Mouse (Mus musculus) lung, embryonic 16.5 days (tissue): ENCODE measurements around the gene Gadd45g. TPM values are rescaled to one million over a fixed set of nuclear protein-coding genes. Genes with fewer than 3 reads are reported as not detected.

Experiments
- ATAC-seq: fragments of 200-750 bp; cut with Nextera tagmentation; 2 replicates; pipeline ENCODE4 v1.8.0; 2017; ENCODE audit warnings: low read depth, mild to moderate bottlenecking, moderate library complexity
- H3K27ac ChIP-seq: fragments of 300-500 bp; sonication (generic); 2 replicates; pipeline ENCODE4 v1.5.1; 2014; ENCODE audit warnings: mild to moderate bottlenecking, control low read depth, low read length
- H3K27me3 ChIP-seq: fragments of 300-500 bp; sonication (generic); 2 replicates; pipeline ENCODE4 v1.6.1; 2014; ENCODE audit warnings: low read depth, low read length, mixed read lengths; ENCODE audit not compliant: control insufficient read depth, insufficient read depth
- H3K36me3 ChIP-seq: fragments of 300-500 bp; sonication (generic); 2 replicates; pipeline ENCODE4 v1.6.1; 2014; ENCODE audit warnings: low read length; ENCODE audit not compliant: control insufficient read depth, insufficient read depth
- H3K4me1 ChIP-seq: fragments of 300-500 bp; sonication (generic); replicated peaks from 2 replicates; pipeline ENCODE4 v1.6.1; 2014; ENCODE audit warnings: low read length, mixed read lengths; ENCODE audit not compliant: control insufficient read depth, insufficient read depth
- H3K4me2 ChIP-seq: fragments of 300-500 bp; sonication (generic); 2 replicates; pipeline ENCODE4 v1.6.1; 2014; ENCODE audit warnings: low read depth, low read length, control low read depth
- H3K4me3 ChIP-seq: fragments of 300-500 bp; sonication (generic); 2 replicates; pipeline ENCODE4 v1.5.1; 2014; ENCODE audit warnings: mild to moderate bottlenecking, low read length, control low read depth
- H3K9ac ChIP-seq: fragments of 300-500 bp; sonication (generic); 2 replicates; pipeline ENCODE4 v1.6.1; 2014; ENCODE audit warnings: low read length, control low read depth
- H3K9me3 ChIP-seq: fragments of 300-500 bp; sonication (generic); 2 replicates; pipeline ENCODE4 v1.6.1; 2016; ENCODE audit warnings: low read length; ENCODE audit not compliant: control insufficient read depth
- WGBS: fragments of 180-500 bp; shearing (Covaris S2); extraction: QIAGEN DNeasy Blood & Tissue Kit; methylation state at CpG from one replicate; pipeline ENCODE4 v1.1.7; 2014; 5-methylcytosine and 5-hydroxymethylcytosine counted together
- polyA plus RNA-seq: library from polyadenylated mRNA; unstranded; fragments of >200 nt; fragmentation: Nextera tagmentation; extraction: Ambion mirVana; gene quantifications from 2 replicates; pipeline ENCODE4 v1.2.1, GENCODE M21; 2015

The Gadd45g gene
- polyA plus RNA-seq, 1 experiment from 2014 or later, result 74.4 TPM

DNA sequence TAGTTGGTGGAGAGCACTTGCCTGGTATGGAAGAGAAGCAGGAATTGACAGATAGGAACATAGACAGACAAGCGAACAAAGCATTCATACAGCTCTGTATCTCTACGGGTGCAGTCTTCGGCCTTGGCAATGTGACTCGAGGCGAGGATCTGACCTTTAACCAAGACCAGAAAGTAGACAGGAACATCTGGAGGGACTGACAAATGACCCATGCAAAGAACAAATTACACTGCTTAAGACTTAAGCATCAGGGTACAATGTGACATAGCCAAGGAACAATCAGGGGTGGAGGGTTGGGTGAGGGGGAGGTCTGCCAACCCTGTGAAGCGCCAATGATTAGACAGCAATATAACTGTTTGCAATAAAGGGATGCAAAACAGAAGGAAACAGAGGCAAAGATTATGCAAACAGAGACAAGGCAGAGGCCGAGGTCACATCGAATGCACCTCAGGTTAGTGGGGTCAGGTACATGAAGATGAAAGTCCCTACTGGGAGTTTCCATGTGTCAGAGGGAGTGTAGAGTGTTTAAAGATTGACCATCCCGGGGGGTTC, 26.6 kb downstream of the Gadd45g start:
- Histone ChIP-seq H3K36me3 (no peaks in the 10 kb centered on the region), H3K27ac (no peak overlapping the region), H3K4me1 (peaks cover 7% of the 10 kb centered on the region), H3K9ac (no peak overlapping the region), H3K4me2 (no peak overlapping the region), H3K27me3 (no peaks in the 10 kb centered on the region), H3K9me3 (no peaks in the 10 kb centered on the region), H3K4me3 (no peak overlapping the region)
- 79% methylated on average over 9 of the region's 9 CpGs for WGBS
- no peak for ATAC-seq

DNA sequence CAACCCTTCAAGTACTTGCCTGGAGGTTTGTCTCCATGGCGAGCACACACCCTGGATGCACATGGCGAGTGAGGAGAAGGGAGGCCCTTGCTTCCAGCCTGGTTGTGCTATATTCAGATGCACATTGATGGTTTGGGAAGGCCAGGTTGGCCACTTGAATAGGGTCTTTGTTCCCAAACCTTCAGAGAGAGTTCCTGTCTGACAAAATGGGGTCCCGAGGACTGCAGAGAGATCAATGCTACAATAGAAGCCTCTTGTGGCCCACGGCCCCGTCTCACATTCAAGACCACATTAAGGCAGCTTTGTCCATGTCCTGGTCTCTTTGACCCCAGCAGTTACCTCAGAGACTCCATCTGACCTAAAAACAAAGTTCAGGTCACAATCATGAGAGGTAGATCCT, 27.3 kb downstream of the Gadd45g start:
- H3K4me2 ChIP-seq, result no peak overlapping the region
- H3K27me3 ChIP-seq, result no peaks in the 10 kb centered on the region
- H3K4me3 ChIP-seq, result no peak overlapping the region
- WGBS, result 88% methylated on average over 5 of the region's 5 CpGs
- H3K9me3 ChIP-seq, result no peaks in the 10 kb centered on the region
- no peaks in the 10 kb centered on the region for H3K36me3 ChIP-seq
- no peak overlapping the region for H3K9ac ChIP-seq
- ATAC-seq, result no peak
- H3K4me1 ChIP-seq, result 0 out of 2 replicates have a peak, but pooled peaks cover under 1% of the 10 kb centered on the region
- H3K27ac ChIP-seq, result no peak overlapping the region

DNA sequence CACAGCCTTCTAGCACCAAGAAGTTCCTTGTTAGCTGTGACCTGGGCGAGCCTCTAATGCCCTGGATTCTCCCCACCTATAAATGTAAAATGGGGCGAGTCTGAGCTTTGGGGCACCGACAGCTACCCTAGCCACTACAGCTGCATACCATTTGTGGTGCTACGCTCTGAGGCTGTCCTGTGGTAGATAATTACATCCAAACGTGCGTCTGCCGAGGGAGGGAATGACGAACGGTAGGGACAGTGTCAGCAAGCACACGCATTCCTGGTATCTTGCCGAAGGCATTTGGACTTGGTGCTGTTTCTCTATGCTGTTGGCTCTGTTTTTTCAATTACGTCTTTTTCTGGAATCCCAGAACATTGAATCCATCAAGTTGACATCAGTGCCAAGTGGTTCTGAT, 29.7 kb downstream of the Gadd45g start:
- WGBS, result 56% methylated on average over 12 of the region's 12 CpGs

DNA sequence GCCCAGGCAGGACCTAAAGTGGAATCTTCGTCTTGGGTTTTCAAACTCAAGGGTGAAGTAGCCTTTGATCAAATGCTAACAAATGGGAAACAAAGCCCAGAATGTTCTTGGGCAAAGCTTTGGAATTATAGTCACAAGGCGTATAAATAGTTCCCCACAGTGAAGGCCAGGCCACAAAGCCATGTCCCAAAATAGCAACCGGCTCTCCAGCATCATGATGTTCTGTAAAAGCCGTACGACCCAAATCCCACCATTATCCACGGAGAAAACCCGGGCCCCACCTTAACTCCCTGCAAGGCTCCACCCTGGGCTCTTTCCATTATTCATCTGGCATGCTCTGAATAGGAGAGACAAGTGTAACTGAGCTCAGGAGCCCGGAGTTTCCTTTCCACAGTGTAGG, 32.3 kb downstream of the Gadd45g start:
- Histone ChIP-seq H3K4me3 (no peak overlapping the region), H3K27ac (no peak overlapping the region), H3K9me3 (no peaks in the 10 kb centered on the region), H3K4me2 (no peak overlapping the region), H3K9ac (no peak overlapping the region), H3K27me3 (no peaks in the 10 kb centered on the region), H3K4me1 (peaks cover 15% of the 10 kb centered on the region), H3K36me3 (no peaks in the 10 kb centered on the region)
- WGBS, result 60% methylated on average over 8 of the region's 8 CpGs
- ATAC-seq, result no peak

More for the DNA sequence above, 29.7 kb downstream of the Gadd45g start:
- no peak for ATAC-seq
- Histone ChIP-seq H3K4me1 (peaks cover under 1% of the 10 kb centered on the region; the same call in 1 of the 2 replicates), H3K4me3 (no peak overlapping the region), H3K27me3 (no peaks in the 10 kb centered on the region), H3K9me3 (no peaks in the 10 kb centered on the region), H3K4me2 (no peak overlapping the region), H3K36me3 (no peaks in the 10 kb centered on the region), H3K9ac (no peak overlapping the region), H3K27ac (no peak overlapping the region)

DNA sequence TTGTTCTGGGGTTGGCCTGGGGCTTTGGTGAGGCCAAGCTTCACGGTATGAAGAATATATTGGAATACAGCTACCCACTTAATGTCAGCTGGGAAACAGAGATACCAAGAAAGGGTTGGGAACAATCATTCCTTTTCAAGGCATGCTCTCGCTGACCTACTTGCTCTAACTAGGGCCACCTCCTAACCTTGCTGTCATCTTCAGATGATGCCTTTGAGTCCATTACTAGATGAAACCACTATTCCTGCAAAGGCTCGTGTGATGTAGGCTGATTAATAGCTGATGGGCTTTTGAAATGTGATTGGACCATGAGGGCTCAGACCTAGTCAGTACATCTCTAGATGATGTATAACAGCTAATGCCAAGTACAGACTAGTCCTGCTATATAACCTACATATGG, 33.1 kb downstream of the Gadd45g start:
- ATAC-seq, result no peak
- Histone ChIP-seq H3K9me3 (no peaks in the 10 kb centered on the region), H3K4me3 (no peak overlapping the region), H3K36me3 (no peaks in the 10 kb centered on the region), H3K27me3 (no peaks in the 10 kb centered on the region), H3K4me1 (peaks cover 16% of the 10 kb centered on the region), H3K9ac (no peak overlapping the region), H3K4me2 (no peak overlapping the region), H3K27ac (no peak overlapping the region)
- WGBS, result 77% methylated on average over 3 of the region's 3 CpGs

DNA sequence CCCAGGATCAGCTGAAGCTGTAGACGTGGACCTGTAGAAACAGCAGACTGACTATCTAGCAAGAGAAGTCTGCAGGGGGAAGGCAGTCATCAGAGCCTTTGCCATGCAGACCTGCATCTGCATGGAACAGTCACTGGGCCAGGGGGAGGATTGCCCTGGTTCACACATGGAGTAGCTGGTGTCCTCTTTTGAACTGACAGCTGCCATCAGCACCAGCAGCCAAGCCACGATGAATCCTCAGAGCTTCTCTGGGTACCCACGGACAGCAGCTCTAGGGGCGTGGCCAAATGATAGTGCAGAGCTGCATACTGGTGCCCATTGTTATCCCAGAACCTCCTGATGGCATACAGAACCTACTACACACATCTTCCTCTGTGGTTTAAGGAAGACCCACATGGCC, 33.5 kb downstream of the Gadd45g start:
- H3K27ac ChIP-seq, result no peak overlapping the region
- peaks cover 16% of the 10 kb centered on the region for H3K4me1 ChIP-seq
- H3K27me3 ChIP-seq, result no peaks in the 10 kb centered on the region
- no peak overlapping the region for H3K9ac ChIP-seq
- no peak overlapping the region for H3K4me3 ChIP-seq
- no peak overlapping the region for H3K4me2 ChIP-seq
- H3K36me3 ChIP-seq, result no peaks in the 10 kb centered on the region
- H3K9me3 ChIP-seq, result no peaks in the 10 kb centered on the region
- ATAC-seq, result no peak
- WGBS, result 71% methylated on average over 4 of the region's 4 CpGs

DNA sequence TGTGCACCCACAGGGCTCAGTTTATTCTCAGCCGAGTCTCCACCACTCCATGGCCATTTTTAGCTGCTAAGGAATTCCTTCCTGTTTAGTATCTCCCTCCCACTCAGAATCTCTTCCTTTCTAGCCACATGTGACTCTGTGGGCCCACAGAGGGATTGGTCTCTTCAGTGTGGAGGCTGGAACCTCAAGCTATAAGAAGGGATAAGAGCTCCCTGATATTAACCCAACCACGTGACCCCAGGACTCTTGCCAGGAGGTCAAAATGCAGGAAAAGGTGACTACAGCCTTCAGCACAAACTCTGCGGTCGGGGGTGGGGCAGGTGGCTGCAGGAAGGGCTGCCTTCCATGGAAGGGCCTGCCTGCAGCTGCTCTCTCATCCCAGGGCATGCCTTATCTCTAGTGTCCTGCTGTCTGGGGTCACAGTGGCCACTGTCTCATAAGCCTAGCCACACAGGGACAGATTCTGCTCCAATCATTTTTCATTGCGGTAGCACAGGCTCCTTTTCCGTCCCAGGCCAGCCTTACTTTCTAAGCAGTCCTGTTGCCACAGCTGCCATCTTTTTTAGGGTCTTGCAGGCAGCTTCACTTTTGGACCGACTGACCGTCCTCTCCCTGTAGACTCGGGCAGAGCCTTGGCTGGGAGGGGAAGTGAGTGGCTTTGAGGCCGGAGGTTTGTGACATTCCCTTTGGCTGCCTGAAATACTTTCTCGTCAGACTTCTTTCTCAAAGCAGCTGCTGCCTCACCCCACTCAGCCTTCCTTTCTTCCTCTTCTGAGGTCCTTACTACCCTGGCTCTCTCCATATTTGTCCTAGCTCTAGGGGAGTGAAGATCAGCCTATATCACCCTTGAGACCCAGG, 35.0 kb downstream of the Gadd45g start:
- no peak overlapping the region for H3K4me3 ChIP-seq
- H3K36me3 ChIP-seq, result no peaks in the 10 kb centered on the region
- H3K4me2 ChIP-seq, result no peak overlapping the region
- peak overlapping the region; percentile 25; the same call in 1 of the 2 replicates for H3K9ac ChIP-seq
- 30% methylated on average over 11 of the region's 11 CpGs for WGBS
- H3K4me1 ChIP-seq, result peaks cover 23% of the 10 kb centered on the region
- H3K27ac ChIP-seq, result peak overlapping the region; percentile 26; the same call in 1 of the 2 replicates
- no peaks in the 10 kb centered on the region for H3K9me3 ChIP-seq
- no peak for ATAC-seq
- H3K27me3 ChIP-seq, result no peaks in the 10 kb centered on the region

DNA sequence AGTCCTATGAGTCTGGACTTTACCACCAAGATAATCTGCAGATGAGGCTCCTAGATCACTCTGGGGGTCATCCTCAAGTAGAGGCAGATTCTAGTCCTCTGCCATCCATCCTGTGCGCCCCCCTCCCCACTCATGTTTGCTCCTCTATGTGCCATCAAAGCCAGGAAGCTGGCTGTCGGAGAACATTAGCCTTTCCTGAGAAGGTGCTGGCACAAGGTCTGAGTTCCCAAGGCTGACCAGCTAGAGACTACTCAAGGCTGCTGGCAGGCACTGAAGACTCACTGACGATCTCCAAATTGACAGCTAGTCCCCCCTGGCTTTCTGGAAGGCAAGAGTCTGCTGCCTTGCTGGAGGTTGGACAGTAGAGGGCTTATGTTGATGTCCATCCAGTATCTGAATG, 35.7 kb downstream of the Gadd45g start:
- peak overlapping the region; percentile 26; the same call in 1 of the 2 replicates for H3K27ac ChIP-seq
- H3K4me1 ChIP-seq, result peaks cover 28% of the 10 kb centered on the region

DNA sequence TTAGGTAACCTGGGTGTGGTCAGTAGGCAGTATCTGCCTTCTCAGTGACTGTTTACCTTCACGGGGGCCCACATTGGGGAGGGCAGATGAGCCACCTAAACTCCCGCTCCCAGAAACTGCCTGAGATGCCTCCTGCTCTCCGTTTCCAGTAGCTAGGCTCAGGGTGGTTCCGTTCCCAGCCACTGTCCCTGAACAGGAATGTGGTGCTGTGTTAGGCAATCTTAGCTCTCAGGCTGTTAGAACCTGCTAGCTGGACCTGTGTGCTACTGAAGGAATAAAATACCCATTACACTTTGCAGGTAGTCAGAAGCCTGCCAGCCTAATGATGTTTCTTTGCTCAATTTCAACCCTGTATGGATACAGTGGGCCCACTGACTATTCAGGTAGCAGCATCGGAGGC, 37.8 kb downstream of the Gadd45g start:
- Histone ChIP-seq H3K4me2 (no peak overlapping the region), H3K36me3 (no peaks in the 10 kb centered on the region), H3K27ac (no peak overlapping the region), H3K9me3 (no peaks in the 10 kb centered on the region), H3K4me1 (peaks cover 28% of the 10 kb centered on the region), H3K4me3 (no peak overlapping the region), H3K9ac (no peak overlapping the region), H3K27me3 (no peaks in the 10 kb centered on the region)
- no peak for ATAC-seq
- 50% methylated on average over 5 of the region's 5 CpGs for WGBS

More for the DNA sequence above, 35.7 kb downstream of the Gadd45g start:
- H3K27me3 ChIP-seq, result no peaks in the 10 kb centered on the region
- H3K4me3 ChIP-seq, result no peak overlapping the region
- H3K4me2 ChIP-seq, result no peak overlapping the region
- ATAC-seq, result no peak
- no peaks in the 10 kb centered on the region for H3K9me3 ChIP-seq
- H3K9ac ChIP-seq, result no peak overlapping the region
- no peaks in the 10 kb centered on the region for H3K36me3 ChIP-seq
- 60% methylated on average over 3 of the region's 3 CpGs for WGBS
